Mouse (Mus musculus) neural tube, embryonic 15.5 days (tissue): ENCODE measurements around the gene Mettl13. TPM values are rescaled to one million over a fixed set of nuclear protein-coding genes. Genes with fewer than 3 reads are reported as not detected.

Experiments used
- ATAC-seq: fragments of 200-750 bp; cut with Nextera tagmentation; 2 replicates; pipeline ENCODE4 v1.8.0; 2017; ENCODE audit warnings: mild to moderate bottlenecking, moderate TSS enrichment, moderate library complexity; ENCODE audit not compliant: low FRiP score
- H3K27ac ChIP-seq: fragments of 300-500 bp; sonication (generic); replicated peaks from 2 replicates; pipeline ENCODE4 v1.5.1; 2015; ENCODE audit warnings: mild to moderate bottlenecking, inconsistent platforms
- H3K27me3 ChIP-seq: fragments of 300-500 bp; sonication (generic); replicated peaks from 2 replicates; pipeline ENCODE4 v1.6.1; 2015; ENCODE audit warnings: inconsistent platforms
- H3K36me3 ChIP-seq: fragments of 300-500 bp; sonication (generic); 2 replicates; pipeline ENCODE4 v1.6.1; 2015; ENCODE audit warnings: inconsistent platforms
- H3K4me1 ChIP-seq: fragments of 300-500 bp; sonication (generic); 2 replicates; pipeline ENCODE4 v1.6.1; 2015; ENCODE audit warnings: inconsistent platforms
- H3K4me2 ChIP-seq: fragments of 300-500 bp; sonication (generic); 2 replicates; pipeline ENCODE4 v1.6.1; 2015; ENCODE audit warnings: inconsistent platforms, mild to moderate bottlenecking, moderate library complexity
- H3K4me3 ChIP-seq: fragments of 300-500 bp; sonication (generic); replicated peaks from 2 replicates; pipeline ENCODE4 v1.5.1; 2015; ENCODE audit warnings: mild to moderate bottlenecking, inconsistent platforms
- H3K9ac ChIP-seq: fragments of 300-500 bp; sonication (generic); replicated peaks from 2 replicates; pipeline ENCODE4 v1.6.1; 2015; ENCODE audit warnings: mild to moderate bottlenecking, inconsistent platforms
- H3K9me3 ChIP-seq: fragments of 300-500 bp; sonication (generic); replicated peaks from 2 replicates; pipeline ENCODE4 v1.6.1; 2016; ENCODE audit warnings: inconsistent platforms
- WGBS: fragments of 180-500 bp; shearing (Covaris S2); methylation state at CpG from one replicate; pipeline ENCODE4 v1.1.7; 2015; ENCODE audit warnings: mixed read lengths; 5-methylcytosine and 5-hydroxymethylcytosine counted together
- polyA plus RNA-seq: library from polyadenylated mRNA; unstranded; fragments of >200 nt; fragmentation: Nextera tagmentation; extraction: Ambion mirVana; gene quantifications from 2 replicates; pipeline ENCODE4 v1.2.1, GENCODE M21; 2015

Mettl13 gene
- polyA plus RNA-seq, result 15.4 and 20.4 TPM in 2 replicates

DNA sequence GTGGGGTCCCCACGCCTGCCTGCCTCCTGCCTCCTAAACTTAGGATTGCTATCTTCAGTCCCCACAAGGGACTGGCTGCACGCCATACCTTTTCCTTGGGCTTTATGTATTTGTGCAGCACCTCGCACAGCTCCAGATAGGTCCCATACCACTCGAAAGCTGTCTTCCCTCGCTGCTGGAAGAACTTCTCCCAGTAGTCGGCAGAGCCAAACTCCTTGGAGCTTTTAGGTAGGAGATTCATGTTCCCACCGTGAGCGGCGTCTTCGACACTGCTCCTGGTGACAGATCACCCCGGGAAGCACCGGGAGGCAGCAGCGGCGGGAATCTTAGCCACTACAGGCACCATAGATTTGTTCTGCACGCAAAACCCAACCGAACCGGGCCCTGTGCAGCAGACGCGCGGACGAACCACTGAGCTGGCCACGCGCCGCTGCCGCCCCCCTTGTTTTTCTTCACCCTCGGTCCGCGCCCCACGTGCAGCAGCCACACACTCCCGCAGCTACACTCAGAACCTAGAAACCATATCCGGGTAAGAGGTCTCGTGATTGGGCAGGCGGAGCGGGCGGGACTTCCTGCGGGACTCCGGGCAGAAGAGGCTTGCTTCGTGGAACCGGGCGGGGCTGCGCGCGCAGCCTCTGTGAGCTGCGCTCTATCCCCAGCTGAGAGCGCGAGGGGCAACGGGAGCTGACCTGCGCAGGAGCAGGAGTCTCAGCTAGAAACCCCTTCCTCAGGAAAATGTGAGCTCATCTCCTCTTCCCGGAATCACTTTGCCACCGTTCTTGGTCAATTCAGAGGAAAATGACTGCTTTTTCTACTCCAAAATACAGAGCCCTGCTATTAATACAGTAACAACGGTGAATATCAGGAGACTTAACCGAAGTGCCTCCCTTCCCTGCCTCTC lies at the start of gene Mettl13:
Gene Mettl13 (minus strand): TSS at position 536 of the 901 bp plus-strand sequence.
- Histone ChIP-seq H3K4me2 (peak within 1 kb of the TSS; percentile 92), H3K27me3 (no peaks in the 10 kb centered on the region), H3K4me3 (peak within 1 kb of the TSS; percentile 89), H3K9me3 (no peaks in the 10 kb centered on the region), H3K9ac (peak within 1 kb of the TSS; percentile 74), H3K4me1 (peaks cover 16% of the 10 kb centered on the region), H3K36me3 (peaks cover 29% of the 10 kb centered on the region), H3K27ac (peak within 1 kb of the TSS; percentile 89)
- ATAC-seq, result peak; percentile 99
- WGBS, result under 1% methylated on average over 52 of the region's 52 CpGs

DNA sequence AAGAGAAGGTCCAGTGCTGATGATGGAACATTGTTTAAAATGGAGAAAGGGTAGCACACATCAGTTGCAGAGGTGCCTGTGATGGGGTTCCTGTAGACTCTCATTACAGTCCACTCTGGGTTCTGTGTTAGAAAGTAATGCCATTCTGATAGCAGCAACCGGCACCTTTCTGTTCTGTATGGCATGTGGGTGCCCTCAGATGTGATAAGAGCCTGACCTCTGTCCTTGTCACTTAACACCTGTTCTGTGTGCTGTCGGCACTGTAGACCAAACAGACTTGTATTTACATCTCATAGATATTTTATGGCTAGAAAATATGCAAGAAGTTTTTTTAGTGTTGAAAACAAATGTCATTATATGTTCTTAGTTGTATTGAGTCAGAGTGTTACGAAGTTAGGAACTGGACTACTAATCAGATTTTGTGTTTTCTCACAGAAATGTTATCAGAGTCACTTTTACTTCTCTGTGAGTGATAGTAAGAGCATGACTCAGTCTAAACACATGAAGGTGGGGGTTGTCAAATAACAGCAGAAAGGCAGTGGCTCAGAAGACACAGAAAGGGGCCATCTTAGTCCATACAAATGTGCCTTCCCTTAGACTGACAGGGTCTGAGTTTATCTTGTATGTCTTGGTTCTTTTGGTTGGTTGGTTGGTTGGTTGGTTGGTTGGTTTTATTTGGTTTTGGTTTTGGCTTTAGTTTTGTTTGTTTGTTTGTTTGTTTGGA lies 49.2 kb upstream of the Mettl13 start:
- H3K9me3 ChIP-seq, result no peaks in the 10 kb centered on the region
- H3K27me3 ChIP-seq, result no peaks in the 10 kb centered on the region
- H3K4me3 ChIP-seq, result no peak overlapping the region
- H3K4me2 ChIP-seq, result no peak overlapping the region
- no peak overlapping the region for H3K27ac ChIP-seq
- no peaks in the 10 kb centered on the region for H3K4me1 ChIP-seq
- no peak for ATAC-seq
- no peak overlapping the region for H3K9ac ChIP-seq
- H3K36me3 ChIP-seq, result peaks cover 38% of the 10 kb centered on the region
- 96% methylated on average over 3 of the region's 3 CpGs for WGBS

DNA sequence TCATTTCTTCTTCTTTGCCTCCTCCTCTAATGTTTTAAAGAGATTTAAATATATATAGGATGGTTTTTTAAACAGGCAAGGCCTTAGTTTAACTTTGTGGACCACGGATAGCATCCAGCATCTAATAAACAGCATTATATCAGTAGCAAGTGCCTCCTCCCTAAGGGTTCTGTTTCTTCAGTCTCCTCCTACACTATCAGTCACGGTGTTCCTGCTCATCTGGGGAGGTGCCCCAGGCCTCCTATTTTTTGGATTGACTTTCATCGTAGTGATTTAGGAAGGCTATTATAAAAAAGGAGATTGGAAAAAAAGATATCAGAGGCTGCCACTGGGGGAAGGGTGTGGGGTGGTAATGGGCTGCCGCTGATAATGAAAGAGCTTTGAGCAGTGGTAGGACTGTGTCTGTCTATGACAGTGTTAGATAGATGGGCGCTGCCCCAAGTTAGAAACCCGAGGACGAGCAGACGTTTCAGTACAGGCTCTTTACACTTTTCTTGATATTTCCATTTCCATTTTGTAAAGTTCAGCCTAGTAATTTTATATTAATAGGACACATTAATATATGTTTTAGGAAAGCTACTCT lies 42.2 kb upstream of the Mettl13 start:
- Histone ChIP-seq H3K9ac (no peak overlapping the region), H3K9me3 (no peaks in the 10 kb centered on the region), H3K4me2 (no peak overlapping the region), H3K4me3 (no peak overlapping the region), H3K27me3 (no peaks in the 10 kb centered on the region), H3K36me3 (peaks cover 18% of the 10 kb centered on the region), H3K27ac (no peak overlapping the region), H3K4me1 (peaks cover 7% of the 10 kb centered on the region)
- no peak; the same call in 1 of the 2 replicates for ATAC-seq
- 45% methylated on average over 8 of the region's 8 CpGs for WGBS

DNA sequence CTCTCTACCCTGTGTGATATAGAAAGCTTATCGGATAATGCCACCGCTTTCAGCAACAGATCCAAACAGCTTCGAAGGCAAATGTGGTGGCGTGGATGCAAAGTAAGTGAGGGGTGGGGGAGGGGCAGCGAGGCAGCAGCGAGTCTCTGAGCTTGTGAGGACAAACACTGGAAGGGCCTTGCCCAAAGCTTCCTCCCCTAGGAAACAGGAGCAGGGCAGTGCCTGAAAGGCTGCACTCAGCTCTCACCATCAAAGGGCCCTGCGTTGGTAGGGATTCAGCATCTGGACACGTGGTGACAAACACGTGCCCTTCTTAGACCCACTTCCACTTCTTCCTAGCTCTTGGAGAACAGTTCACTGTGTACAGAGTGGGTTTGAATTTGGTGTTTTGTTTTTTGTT lies 41.1 kb upstream of the Mettl13 start:
- peaks cover 20% of the 10 kb centered on the region for H3K36me3 ChIP-seq
- no peak overlapping the region for H3K4me3 ChIP-seq
- H3K9ac ChIP-seq, result no peak overlapping the region
- H3K27me3 ChIP-seq, result no peaks in the 10 kb centered on the region
- peaks cover 7% of the 10 kb centered on the region for H3K4me1 ChIP-seq
- no peak overlapping the region for H3K27ac ChIP-seq
- peak; percentile 61; the same call in 1 of the 2 replicates for ATAC-seq
- H3K9me3 ChIP-seq, result no peaks in the 10 kb centered on the region
- no peak overlapping the region for H3K4me2 ChIP-seq
- 10% methylated on average over 9 of the region's 9 CpGs for WGBS

DNA sequence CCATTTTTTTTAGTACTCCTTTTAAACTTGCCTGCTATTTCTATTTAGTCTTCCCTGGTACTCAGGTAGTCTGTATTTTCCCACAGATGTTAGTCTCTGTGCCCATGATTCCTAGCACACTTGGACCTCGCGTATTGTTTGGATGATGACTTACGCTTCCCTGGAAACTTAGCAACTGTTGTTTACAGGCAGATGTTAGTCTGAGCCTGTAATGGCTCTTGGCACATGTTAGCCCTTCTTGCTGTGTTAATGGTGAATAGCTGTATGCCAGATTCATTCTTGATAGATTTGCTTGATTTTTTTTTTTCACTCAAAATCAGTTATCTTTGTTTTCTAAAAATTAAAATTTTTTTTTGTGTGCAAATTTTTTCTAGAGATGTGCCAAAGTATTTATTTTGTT lies 40.3 kb upstream of the Mettl13 start:
- ATAC-seq, result no peak
- Histone ChIP-seq H3K9ac (no peak overlapping the region), H3K4me2 (no peak overlapping the region), H3K36me3 (peaks cover 19% of the 10 kb centered on the region), H3K27ac (no peak overlapping the region), H3K27me3 (no peaks in the 10 kb centered on the region), H3K9me3 (no peaks in the 10 kb centered on the region), H3K4me3 (no peak overlapping the region), H3K4me1 (peaks cover 7% of the 10 kb centered on the region)
- 43% methylated on average over 3 of the region's 3 CpGs for WGBS

DNA sequence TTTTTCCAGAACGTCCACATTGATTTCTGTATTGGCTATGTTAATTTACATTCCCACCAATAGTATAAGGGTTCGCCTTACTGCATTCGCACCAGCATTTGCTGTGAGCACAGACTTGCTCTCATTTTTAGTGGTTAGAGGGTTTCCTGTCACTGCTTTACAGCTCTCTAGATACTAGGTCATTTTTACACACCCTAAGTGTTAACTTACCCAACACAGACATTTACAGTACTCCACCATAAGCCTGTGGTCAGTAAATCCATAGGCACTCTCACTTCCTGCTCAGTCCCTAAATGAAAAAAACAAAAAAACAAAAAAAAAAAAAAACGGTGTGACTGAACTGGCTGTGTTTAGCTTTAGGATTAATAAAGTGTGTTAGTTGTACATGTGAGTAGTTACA lies 37.9 kb upstream of the Mettl13 start:
- WGBS, result 85% methylated on average over 4 of the region's 4 CpGs
- no peak overlapping the region for H3K4me2 ChIP-seq
- ATAC-seq, result no peak
- peaks cover 7% of the 10 kb centered on the region for H3K4me1 ChIP-seq
- no peaks in the 10 kb centered on the region for H3K9me3 ChIP-seq
- H3K27me3 ChIP-seq, result no peaks in the 10 kb centered on the region
- H3K27ac ChIP-seq, result no peak overlapping the region
- no peak overlapping the region for H3K4me3 ChIP-seq
- peaks cover 15% of the 10 kb centered on the region for H3K36me3 ChIP-seq
- no peak overlapping the region for H3K9ac ChIP-seq

DNA sequence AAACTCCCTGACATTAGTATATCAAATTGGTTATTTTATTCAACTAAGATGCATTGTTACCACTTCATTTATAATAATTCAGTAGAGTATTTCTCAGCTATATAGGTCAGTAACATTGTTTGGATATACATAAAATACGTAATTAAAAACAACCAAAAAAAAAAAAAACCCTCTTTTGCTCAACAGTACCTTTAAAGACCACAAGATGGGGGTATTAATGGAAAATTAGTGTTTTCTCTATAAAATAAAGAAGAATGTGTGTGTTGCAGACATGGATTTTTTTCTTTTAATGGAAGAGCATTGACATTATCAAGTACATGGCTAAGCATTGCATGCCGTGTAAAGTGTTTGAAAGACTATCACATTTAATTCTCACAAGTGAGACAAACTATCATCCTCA lies 34.5 kb upstream of the Mettl13 start:
- 92% methylated on average over 2 of the region's 2 CpGs for WGBS
- no peak for ATAC-seq
- Histone ChIP-seq H3K27ac (no peak overlapping the region), H3K4me2 (no peak overlapping the region), H3K9ac (no peak overlapping the region), H3K36me3 (peaks cover 28% of the 10 kb centered on the region), H3K27me3 (no peaks in the 10 kb centered on the region), H3K4me3 (no peak overlapping the region), H3K9me3 (no peaks in the 10 kb centered on the region), H3K4me1 (no peaks in the 10 kb centered on the region)

DNA sequence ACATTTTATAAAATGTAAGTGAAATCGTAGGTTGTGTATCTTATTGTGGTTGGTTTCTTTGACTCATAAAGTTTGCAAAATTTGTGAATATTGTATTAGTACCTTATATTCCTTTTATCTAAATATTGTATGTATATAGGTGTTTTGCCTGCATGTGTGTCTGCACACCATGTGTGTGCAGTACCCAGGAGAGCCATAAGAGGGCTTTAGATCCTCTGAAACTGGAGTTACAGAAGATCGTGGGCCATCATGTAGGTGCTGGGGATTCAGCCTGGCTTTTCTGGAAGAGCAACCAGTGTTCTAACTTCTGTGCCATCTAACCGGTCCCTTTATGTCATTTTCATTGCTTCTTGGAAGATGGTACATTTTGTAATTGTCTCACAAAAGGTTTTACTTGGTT lies 26.7 kb upstream of the Mettl13 start:
- Histone ChIP-seq H3K27me3 (no peaks in the 10 kb centered on the region), H3K27ac (no peak overlapping the region), H3K4me3 (no peak overlapping the region), H3K4me1 (peaks cover 6% of the 10 kb centered on the region), H3K9ac (no peak overlapping the region), H3K36me3 (peaks cover 36% of the 10 kb centered on the region), H3K4me2 (no peak overlapping the region), H3K9me3 (no peaks in the 10 kb centered on the region)
- ATAC-seq, result no peak
- 97% methylated on average over 3 of the region's 3 CpGs for WGBS

DNA sequence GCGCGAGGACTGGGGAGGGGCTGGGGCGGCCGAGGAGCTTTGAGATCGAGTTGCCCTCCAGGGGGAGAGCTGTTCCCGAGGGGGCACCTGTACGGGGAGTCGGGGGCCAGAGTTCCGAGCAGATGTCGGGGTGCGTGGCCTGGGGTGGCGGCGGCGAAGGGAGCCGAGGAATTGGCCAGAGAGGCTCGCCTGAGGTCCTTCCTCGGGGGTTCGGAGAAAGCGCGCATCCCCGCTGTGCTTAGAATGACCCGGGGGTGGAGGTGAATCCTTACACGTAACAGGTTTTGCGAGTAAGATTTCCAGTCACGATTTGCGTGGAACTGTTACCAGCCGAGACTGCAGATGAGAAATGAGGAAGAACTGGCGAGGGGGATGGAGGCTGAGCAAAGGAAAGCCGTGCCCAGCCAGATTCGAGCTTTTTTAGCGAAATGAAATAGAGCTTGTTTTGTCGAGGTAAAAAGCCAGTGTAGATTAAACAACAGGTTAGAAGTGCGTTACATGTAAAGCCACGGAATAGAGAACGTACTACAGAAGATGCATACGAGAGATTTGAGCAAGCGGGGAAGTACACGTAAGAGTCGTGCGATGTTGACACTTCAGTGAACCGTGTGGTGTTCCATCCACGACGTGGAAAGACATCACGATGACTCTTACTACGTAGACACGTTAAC lies 22.7 kb upstream of the Mettl13 start:
- peaks cover 15% of the 10 kb centered on the region for H3K36me3 ChIP-seq
- peak overlapping the region; percentile 65 for H3K4me2 ChIP-seq
- H3K4me1 ChIP-seq, result peaks cover 12% of the 10 kb centered on the region
- under 1% methylated on average over 46 of the region's 46 CpGs for WGBS
- no peaks in the 10 kb centered on the region for H3K27me3 ChIP-seq
- peak overlapping the region; percentile 96 for H3K27ac ChIP-seq
- no peaks in the 10 kb centered on the region for H3K9me3 ChIP-seq
- ATAC-seq, result peak; percentile 36
- H3K4me3 ChIP-seq, result peak overlapping the region; percentile 97
- H3K9ac ChIP-seq, result peak overlapping the region; percentile 99

DNA sequence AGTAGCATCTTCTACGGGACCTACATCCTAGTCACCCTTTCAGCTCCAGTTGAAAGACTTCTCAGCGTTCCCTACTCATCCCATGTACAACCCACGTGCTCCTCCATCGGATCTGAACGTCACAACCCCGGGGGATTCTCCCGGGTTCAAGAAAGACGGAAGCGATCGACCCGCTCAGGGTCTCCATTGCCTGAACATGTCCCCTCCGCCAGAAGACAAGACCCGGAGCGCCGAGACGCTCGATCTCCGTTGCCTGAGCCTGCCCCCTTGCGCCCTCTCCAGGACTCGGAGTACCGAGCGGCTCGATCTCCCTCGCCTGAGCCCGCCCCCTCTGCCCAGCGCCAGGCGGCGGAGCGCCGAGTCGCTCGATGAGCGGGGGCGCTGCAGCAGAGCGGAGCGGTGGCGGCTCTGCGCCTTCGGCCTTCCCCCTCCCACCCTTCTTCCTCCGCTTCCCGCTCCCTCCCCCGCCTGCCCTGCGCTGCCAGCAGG lies 22.0 kb upstream of the Mettl13 start, which contains the start of gene Vamp4:
Gene Vamp4 (plus strand): TSS at position 256 of the 489 bp plus-strand sequence.
- Histone ChIP-seq H3K4me1 (peaks cover 12% of the 10 kb centered on the region), H3K4me2 (peak within 1 kb of the TSS; percentile 65), H3K27me3 (no peaks in the 10 kb centered on the region), H3K36me3 (peaks cover 12% of the 10 kb centered on the region), H3K9me3 (no peaks in the 10 kb centered on the region), H3K9ac (peak within 1 kb of the TSS; percentile 99), H3K4me3 (peak within 1 kb of the TSS; percentile 97), H3K27ac (peak within 1 kb of the TSS; percentile 96)
- under 1% methylated on average over 32 of the region's 43 CpGs for WGBS
- ATAC-seq, result peak; percentile 97

DNA sequence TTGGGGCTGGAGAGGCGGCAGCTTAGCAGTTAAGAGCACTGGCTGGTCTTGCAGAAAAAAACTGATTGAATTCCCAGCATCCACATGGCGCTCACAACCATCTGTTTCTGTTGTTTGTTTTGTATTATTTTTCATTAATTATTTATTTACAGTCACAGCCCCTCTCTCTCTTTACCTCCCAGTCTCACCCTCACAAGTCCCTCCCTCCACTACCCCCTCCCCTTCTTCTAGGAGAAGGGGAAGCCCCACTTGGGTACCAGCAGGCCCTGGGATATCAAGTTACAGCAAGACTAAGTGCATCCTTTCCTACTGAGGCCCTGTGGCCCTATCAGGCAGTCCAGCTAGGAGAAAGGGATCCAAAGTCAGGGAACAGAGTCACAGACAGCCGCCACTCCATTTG lies 19.0 kb upstream of the Mettl13 start:
- H3K9me3 ChIP-seq, result no peaks in the 10 kb centered on the region
- H3K4me2 ChIP-seq, result no peak overlapping the region
- H3K27ac ChIP-seq, result no peak overlapping the region
- H3K4me3 ChIP-seq, result no peak overlapping the region
- H3K27me3 ChIP-seq, result no peaks in the 10 kb centered on the region
- H3K9ac ChIP-seq, result no peak overlapping the region
- no peaks in the 10 kb centered on the region for H3K36me3 ChIP-seq
- WGBS, result 44% methylated on average over 3 of the region's 3 CpGs
- H3K4me1 ChIP-seq, result peaks cover 12% of the 10 kb centered on the region
- ATAC-seq, result no peak
